Mouse (Mus musculus) cerebellum, postnatal 10 days (tissue): ENCODE data around the gene Zfp131.
"Not testable (repeated sequence)": the region's sequence is repeated elsewhere in the genome, so short reads cannot be mapped to it uniquely, and the experiment has no call there.

Source experiments
- DNase-seq, 2 experiments: peaks; one replicate each; pipeline ENCODE4 v3.0.0; 2021; ENCODE audit warnings: mixed read lengths in 2 of 2

Zfp131 gene

DNA sequence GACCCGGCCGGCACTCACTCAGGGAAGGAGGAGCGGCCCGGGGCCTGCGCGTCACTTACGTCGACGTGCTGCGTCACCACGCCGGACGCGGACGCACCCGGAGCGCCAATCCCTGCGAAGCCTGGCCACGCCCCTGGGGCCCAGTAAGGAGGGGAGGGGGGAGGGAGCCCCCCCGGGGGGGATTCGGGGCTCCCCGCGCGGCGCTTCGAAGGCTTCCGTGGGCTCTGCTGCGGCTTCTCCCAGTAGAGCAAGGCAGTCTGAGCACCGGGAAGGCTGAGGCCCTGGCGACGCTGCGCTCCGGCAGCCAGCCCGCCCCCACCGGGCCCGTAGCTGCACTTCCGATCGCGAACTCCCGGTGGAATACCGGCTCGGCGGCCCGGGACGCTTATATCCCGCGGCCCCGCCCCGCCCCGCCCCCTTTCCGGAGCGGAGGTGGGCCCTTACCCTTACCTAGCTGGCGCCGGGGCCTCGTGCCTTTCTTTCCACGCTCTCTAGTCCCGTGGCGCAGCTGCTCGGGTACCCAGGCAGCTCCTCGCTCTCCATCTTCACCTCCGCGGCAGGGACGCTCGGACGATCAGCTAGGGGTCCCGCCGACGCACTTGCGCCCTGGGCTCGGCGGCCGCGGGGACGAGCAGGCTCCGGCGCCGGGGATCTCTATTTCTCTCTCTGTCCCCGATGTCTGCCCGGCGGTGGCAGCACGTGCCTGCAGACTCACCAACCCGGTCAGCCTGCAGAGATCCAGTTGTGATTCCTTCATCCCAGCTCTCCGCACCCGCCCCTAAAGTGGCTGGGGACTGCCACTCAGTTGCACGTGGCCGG, at the start of gene Zfp131:
Gene Zfp131 (minus strand): TSS at position 129 of the 819 bp plus-strand sequence.
- DNase-seq: peak; percentile 97 to 98

GRCm38 (mm10) chr13:119839982-119840381, 49.3 kb upstream of the Zfp131 start:
- DNase-seq: peak; percentile 25 to 28

GRCm38 (mm10) chr13:119837719-119838337, 47.1 kb upstream of the Zfp131 start:
- DNase-seq: peak; percentile 73 to 74

DNA sequence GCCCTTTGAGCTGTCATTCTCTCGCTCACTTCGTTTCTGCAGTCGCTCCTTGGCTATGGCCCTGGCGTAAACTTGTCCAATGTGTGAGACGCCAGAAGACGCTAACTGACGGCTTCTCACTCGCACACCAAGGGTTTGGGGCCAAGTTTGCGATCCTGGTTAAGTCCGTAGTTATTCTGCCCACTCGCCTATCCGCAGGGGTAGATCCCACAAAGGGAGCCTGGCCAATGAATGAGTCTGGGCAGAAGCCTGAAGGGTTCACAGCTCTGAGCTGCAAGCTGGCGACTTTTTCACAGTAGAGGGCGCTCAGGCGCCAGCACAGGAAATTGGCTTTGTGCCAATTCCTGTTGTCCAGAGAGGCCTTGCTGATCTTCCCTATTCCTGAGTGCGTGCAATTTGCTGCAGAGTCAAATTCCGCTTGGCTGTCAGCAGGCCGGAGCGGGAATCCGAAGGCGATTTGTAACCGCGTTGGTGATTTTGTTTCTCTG, 45.7 kb upstream of the Zfp131 start:
- peak; percentile 42 to 55 for DNase-seq

DNA sequence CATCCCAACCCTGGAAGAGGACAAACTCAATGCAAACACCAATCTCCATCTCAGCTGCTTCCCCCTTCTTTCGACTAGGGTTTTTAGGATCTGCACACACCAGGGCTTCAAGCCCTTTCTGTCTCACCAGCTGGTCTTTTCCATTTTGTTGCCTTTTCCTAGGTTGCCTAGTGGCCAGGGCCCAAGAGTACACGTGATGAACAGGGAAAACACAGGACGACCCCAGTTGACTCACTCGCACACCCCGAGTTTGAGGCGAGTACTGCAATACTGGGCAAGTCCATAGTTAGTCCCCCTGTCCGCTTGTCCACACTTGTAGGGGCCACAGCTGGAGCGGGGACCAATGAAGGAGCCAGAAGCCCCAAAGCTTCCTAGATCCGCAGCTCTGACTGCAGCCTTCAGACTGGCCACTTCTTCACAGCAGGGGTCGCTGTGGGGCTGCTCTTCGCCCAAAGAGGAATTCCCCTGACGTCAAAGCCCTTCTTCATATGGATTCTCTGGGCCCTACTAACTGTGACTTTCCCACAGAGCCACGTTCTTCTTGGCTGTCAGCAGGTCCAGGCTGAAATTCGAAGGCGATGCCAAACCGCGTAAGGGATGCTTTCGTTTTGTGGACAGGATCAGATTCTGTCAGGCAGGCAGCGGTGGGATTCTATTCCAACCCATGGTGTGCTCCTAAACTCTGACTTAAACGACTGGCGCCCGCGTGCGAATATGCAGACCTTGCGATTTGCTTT, 44.8 kb upstream of the Zfp131 start, which contains the start of gene D13Ertd608e:
Gene D13Ertd608e (plus strand): TSS at position 687 of the 737 bp plus-strand sequence.
- DNase-seq: peak; percentile 54 to 55

DNA sequence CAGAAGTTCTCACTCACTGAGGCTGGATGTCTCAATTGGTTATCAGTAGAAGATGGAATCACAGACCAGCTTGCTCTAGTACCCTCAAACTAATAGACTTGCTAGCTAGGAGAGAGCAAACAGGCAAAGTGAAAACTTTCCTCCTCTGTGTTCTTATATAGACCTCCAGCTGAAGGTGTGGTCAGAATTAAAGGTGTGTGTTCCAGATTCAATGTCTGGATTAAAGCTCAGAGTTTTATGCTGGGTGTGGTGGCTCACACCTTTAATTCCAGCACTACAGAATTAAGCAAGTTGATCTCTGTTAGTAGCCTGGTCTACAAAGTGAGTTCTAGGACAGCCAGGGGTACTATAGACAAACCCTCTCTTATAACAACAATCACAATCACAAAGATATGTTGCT, 39.4 kb upstream of the Zfp131 start, which contains the start of gene AF067063:
Gene AF067063 (minus strand): TSS at position 101 of the 400 bp plus-strand sequence.
- DNase-seq: not testable (repeated sequence)

DNA sequence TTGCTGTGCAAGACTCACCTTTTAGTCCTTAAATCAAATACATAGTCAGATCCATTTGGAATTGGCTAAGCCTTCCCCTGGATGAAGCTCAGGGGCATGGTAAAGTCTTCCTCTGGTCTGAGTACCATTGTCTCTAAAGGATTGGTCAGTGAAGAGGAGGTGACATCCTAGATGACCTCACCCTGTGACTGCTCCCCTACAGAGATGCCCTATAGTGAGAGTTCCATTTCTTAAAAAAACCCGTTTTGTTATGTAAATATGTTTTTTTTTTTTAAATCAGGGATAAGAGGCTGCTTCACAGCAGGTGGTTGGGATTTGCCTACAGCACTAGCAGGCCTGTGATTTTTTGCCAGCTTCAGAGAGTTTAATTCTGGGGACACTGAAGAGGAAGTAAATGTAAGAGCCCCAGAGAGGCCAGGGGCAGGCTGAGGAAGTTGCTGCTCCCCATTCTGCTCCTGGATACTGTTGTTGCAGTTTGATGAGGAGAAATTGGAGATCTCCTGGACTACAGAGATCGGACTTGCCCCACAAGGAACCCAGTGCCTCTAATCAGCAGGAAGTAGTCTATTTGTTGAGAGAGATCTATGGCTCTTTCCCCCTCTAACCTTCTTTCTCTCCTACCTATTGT, 27.0 kb upstream of the Zfp131 start:
- DNase-seq: no peak

GRCm38 (mm10) chr13:119816798-119817197, 26.1 kb upstream of the Zfp131 start:
- no peak for DNase-seq

DNA sequence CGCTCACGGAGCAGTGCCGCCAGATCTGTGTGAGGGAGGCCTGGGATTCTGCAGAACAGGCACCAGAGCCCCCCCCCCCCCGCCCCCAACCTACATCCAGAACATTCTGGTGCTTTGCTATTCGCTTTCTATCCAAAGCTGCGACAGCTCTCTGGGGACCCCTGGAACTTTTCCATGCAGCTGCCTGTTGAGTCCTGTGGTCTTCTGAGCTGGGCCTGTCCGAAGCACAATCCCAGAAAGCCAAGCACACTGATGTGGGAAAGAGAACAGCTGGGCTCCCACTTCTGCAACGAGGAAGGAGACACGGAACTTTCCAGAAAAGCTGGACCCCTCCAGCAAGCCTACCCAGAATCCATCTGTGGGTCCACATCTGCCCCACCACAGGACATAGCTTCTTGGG, 19.3 kb upstream of the Zfp131 start:
- no peak for DNase-seq

DNA sequence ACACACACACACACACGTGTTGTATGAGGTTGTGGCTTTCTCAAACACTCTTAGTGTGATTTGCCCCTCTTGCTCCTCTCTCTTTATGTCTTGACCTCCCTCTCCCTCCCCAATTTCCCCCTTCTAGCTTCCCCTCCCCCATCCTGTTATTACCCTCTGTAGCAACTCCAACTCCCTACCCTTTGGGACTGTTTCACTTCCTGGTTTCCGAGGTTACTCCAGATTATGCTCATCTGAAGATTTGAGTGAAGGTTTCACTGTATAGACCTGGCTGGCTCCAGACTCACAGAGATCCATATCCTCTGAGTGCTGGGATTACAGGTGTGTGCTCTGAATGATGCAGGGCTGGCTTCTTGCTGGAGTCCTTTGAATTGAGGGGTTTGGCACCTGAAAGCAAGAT, 18.2 kb upstream of the Zfp131 start:
- DNase-seq: no peak

DNA sequence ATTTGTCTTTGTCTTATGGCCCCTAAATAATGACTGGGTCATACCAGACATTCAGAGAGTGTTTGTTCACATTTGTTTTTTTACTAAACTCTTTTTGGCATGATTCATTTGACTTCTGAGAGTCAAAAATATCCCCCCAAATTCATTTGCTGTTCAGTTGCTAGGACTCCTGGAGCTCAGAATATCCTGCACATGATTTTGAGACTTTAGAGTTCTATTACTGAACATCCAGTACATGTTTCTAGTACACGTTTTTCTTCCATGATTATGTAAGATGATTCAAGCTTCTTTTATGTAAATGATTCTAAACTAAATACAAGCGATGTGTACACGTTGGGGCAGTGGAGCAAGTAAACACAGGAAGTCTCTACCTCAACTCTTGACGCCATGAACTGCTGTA, 7.0 kb upstream of the Zfp131 start:
- DNase-seq: no peak

DNA sequence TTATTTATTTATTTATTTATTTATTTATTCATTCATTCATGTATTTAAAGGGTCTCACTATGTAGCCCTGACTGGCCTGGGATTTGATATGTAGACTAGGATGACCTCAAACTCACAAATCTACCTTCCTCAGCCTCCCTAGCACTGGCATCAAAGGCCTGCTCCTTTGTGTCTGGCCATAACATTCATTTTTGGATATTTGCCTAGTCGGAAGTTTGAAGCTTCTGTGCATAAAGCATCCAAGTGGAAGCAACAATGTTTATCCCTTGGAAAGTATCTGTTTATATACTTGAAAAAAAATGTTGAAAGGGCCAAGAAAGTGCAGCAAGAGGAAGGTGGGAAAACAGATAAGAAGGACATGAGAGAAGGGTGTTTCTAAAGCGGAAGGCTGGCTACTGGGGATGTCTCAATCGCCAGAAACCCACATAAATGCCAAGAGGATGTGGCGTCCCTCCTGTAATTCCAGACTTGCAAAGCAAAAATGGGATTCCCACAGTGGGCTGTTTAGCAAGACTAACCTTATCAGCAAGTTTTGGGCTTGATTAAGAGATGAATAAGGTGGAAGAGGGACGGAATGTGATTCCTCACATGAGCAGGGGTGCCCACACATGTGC, 2.2 kb upstream of the Zfp131 start:
- no peak for DNase-seq

GRCm38 (mm10) chr13:119791580-119792135, 969 bp upstream of the Zfp131 start:
- DNase-seq: peak in 1 of 2 experiments; percentile 17

- peak; percentile 89 to 92 for DNase-seq
Observed at GRCm38 (mm10) chr13:119789851-119790717, 605 bp downstream of the Zfp131 start.

DNA sequence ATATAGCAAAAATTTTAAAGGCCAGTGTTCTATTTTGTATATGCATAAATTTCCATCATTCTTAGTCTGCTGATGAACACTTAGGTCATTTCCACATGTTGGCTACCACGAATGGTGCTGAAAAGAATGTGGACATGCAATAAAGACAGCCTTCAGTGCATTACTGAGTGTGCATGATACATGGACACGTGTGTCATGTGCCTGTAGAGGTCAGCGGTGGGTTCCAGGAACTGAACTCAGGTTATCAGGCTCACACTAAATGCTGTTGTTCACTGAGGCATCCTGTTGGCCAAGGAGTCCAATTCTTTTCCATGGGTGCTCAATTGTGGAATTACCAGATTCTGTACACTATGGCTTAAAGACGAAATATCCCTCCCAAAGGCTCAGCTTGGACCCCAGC, 7.1 kb downstream of the Zfp131 start:
- no peak for DNase-seq

GRCm38 (mm10) chr13:119768541-119768940, 22.1 kb downstream of the Zfp131 start:
- no peak for DNase-seq

DNA sequence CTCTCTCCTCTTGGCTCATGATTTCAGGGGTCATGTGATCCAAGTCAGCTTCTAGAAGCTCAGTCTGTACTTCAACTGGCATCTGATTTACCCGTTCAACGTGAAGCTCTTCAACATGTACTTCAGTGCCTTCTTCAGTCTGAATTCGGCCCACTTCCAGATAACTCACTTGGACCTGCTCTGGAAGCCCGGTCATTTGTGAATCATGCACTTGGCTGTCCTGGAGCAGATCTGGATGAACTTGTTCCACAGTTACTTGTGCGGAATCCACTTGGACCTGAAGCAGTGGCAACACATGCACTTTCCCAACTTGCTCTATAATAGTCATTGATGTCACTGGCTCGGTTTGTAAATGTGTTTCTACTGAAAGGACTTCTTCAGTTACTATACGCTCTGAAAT, 24.2 kb downstream of the Zfp131 start:
- DNase-seq: no peak

DNA sequence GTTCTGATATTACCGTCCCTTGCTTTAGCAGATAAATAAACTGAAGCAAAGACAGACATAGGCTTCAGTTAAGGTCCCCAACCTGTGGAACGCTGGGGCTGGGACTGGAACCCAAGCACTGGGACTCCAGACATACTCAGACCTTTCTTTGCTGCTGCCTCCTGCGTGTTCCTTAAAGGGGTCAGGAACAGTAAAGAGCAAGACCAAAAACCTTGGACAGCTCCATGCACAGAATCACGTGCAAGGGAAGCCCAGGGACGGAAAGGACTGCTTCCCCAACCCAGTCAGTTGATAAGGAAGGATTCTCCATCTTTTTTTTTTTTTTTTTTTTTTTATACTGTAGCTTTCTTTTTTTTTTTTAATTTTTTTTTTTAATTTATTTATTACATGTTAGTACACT, 33.9 kb downstream of the Zfp131 start:
- no peak for DNase-seq

GRCm38 (mm10) chr13:119755681-119756471, 34.8 kb downstream of the Zfp131 start, which contains the start of gene Nim1k:
Gene Nim1k (minus strand): TSS chr13:119755882.
- peak; percentile 92 to 93 for DNase-seq

- peak; percentile 56 to 61 for DNase-seq
Observed at GRCm38 (mm10) chr13:119755141-119755547, 35.5 kb downstream of the Zfp131 start.
